Mouse (Mus musculus) cerebellum, adult 8-10 months (tissue): ENCODE results near the gene Ndufa9.

Source experiments
- DNase-seq: peaks from one replicate; pipeline ENCODE4 v3.0.0; 2022

Ndufa9 gene

DNA sequence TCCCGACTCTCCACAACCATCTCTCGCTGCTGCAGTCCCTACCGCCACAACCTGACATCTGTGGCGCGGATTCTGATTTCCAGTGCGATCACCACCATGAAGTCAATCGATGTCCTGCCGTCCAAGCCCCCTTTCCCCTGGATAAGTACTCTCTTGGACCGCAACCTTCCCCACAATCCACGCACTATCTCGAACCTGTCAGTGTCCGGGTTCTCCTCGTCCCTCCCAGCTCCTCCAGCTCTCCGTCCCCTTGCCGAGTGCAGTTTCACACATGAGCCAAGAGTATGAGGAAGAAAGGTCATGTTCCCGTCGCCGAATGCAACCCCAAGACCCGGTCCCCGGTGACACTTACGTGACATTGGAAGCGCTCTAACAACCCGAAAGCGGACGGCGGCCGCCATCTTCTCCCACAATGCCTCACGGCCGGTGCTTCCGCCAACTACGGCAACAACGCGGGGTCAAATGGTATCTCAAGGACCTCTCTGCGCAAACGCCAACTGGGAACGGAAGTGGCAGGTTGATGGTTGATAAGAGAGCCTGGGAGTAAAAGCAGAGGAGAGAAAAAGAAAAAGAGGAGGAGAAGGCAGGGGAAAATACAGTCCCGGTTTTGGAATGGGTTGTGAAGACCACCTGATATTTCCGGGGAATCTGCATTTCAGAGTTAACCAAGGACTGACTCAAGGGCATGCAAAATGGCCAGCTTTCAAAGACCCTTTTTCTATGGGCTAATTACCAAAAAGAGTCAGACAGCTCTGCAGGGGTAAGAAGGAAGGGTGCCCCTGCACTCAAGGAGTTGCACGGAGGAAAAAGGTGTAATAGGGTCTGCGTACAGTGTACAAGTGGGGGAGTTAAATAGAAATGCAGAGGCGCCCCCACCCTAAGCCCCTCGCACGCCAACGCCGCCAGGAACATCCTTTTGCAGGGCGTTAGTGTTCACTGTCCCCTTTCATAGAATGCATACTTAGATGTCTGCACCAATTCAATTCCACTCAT lies at the start of gene Ndufa9:
Ndufa9 (minus strand) TSS at position 425 of the 993 bp plus-strand sequence.
- peak; percentile 97 for DNase-seq

- DNase-seq: no peak
Measured at GRCm38 (mm10) chr6:126877118-126877517, 28.2 kb upstream of the Ndufa9 start.

GRCm38 (mm10) chr6:126852881-126853280 lies 3.9 kb upstream of the Ndufa9 start, which contains the start of gene Akap3:
Gene Akap3 (plus strand): TSS chr6:126853098.
- no peak for DNase-seq

- DNase-seq: no peak
Measured at GRCm38 (mm10) chr6:126836628-126837027, 12.3 kb downstream of the Ndufa9 start.

- no peak for DNase-seq
Measured at GRCm38 (mm10) chr6:126823087-126823486, 25.8 kb downstream of the Ndufa9 start.

GRCm38 (mm10) chr6:126816338-126816737 lies 32.6 kb downstream of the Ndufa9 start:
- no peak for DNase-seq

DNA sequence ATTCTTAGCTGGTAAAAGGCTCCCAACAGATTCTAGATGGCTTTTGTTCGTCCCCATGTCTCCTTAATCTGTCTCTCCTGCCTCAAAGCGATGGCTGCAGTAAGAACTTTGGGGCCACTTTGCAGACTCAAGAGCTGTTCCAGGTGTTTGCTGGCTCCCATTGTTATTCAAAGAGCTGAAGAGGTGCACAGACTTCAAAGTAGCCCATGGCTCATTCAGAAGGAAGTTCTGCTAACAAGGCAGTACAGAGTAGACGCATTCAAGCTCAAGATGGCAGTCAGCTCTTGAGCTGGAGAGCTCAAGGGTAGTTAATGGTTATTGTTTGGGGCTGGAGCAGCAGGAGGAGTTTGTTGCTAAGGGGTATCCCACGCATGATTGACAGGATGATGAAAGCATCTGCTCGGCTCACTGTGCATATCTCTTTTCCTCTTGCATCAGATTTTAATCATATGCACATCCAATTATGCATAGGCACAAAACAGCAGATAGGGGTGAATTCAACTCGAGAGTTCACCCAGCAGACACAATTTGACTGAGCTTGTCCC lies 33.7 kb downstream of the Ndufa9 start:
- DNase-seq: no peak

GRCm38 (mm10) chr6:126811481-126811880 lies 37.5 kb downstream of the Ndufa9 start:
- no peak for DNase-seq

GRCm38 (mm10) chr6:126808561-126808960 lies 40.4 kb downstream of the Ndufa9 start:
- no peak for DNase-seq

DNA sequence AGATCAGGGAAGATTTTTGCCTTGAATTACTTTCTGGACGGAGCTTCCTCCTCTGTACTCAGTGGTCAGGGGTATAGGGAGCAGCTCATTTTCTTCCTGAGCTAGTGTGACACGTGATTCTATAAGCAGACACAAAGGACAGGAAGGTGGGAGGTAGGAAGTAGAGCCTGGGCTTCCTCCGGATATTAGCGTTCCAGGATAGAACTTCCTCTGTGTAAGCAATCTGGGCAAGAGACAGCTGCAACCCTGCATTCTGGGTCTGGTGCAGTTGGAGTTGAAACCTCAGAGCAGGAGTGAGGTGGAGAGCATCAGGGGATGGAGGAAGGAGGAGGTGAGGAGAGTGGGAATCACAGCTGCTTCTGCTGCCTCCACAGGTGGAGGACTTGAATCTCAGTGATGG lies 40.8 kb downstream of the Ndufa9 start:
- DNase-seq: no peak

- no peak for DNase-seq
Measured at GRCm38 (mm10) chr6:126806783-126807182, 42.2 kb downstream of the Ndufa9 start.

- no peak for DNase-seq
Measured at GRCm38 (mm10) chr6:126802946-126803345, 46.0 kb downstream of the Ndufa9 start.

GRCm38 (mm10) chr6:126794751-126795150 lies 54.2 kb downstream of the Ndufa9 start:
- no peak for DNase-seq

GRCm38 (mm10) chr6:126793689-126794088 lies 55.2 kb downstream of the Ndufa9 start:
- DNase-seq: no peak

DNA sequence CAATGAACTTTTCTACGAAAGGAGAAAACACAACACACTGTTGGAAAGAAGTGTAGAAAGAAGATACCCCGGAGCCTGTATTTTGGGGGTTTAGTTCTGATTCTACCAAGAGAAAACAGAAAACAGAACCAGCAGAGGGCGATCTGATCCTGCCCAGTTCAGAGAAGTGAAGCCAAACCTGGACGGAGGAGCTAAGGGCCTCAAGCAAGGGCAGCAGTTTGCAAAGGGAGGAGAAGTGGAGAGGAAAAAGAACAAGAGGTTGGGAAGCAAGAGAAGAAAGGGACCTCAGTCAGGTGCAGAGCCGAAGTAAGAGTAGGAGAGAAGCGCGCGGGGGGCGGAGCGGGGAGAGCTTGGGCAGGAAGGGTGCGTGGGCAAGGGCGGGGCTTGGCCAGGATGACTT lies 57.0 kb downstream of the Ndufa9 start:
- DNase-seq: no peak

DNA sequence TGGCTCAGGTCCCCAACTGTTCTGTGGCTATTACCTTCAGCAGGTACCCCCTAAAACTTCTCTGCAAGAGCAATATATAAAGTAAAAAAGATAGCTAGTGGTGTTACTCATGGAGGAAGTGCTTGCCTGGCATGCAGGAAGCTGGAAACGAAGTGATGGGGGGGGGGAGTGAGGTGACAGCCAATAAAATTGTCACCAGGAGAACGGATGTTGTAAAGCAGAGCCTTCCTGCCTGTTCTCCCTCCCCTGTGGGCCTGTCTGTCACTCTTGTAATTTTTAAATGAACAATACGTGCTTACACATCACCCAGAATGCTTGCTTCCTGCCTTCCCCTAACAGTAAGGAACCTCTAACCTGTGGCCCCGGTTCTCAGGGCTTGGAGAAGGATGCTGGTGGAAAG lies 57.4 kb downstream of the Ndufa9 start:
- DNase-seq: no peak

DNA sequence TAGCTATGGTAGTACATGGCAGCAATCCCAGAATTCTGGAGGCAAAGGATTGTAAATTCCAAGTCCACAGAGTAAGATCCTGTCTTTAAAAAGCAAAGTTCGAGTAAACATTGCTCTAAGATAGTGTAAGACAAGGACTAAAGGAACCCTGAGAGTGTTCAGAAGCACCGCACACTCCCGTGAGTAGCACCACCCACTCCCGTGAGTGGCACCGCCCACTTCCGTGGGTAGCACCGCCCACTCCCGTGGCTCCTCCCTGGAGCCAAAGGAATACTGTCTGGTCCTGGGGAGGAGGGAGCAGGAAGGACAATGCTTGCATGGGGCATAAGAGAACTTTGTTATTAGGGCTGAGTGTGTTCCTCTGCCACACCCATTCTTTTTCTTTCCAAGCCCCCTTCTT lies 60.1 kb downstream of the Ndufa9 start:
- DNase-seq: no peak

DNA sequence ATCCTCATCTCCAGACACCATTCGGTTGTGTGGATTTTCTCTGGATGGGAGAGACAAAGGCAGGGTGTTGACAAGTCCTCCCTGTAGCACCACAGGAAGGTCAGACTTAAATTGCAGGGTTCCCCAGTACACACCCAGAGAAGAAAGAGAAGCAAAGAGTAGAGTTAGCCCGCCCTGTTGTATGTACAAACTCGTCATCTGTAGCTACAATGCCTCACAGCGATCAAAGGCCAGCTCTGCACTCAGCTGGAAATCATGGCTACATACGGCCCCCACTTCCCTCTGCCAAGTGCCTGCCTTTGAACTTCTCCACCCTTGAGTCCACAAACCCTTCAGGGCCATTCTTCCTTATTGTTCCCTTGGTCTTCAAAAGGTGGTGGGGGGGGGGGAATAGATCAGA lies 64.7 kb downstream of the Ndufa9 start:
- no peak for DNase-seq

DNA sequence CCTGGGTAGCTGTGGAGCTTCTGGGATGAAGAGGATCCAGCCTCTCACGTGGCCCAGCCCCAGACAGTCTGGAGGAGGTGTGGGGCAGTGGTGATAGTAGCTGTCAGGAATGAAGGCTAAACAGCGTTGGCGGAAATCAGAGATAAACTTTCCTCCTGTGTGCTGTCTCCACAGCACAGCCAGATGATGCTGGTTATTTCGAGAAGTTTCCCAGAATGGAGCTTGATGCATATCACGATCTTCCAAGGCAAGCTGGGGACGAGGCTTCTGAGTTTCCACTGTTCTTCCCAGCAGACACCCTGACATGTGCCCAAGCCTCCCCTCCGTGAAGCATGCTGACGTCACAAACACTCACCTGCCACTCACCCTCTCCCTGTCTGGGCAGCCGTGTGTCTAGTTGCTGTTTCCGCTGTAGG lies 65.3 kb downstream of the Ndufa9 start:
- no peak for DNase-seq

DNA sequence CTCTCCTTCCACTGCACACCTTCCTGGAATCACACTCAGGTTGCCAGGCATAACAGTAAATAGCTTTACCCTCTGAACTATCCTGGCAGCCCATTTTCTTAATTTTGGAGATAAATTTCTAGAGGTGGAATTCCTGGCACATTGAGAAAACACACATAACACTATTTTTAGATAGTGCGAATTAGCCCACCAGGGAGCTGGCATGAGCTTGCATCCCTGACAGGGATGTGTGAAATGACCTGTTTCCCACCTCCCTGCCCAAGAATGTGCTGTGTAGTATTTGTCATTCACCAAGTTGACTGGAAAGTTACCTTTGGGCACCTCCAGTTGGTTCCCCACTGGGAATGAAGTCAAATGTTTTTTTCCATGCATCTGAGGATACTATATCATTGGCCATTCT lies 65.9 kb downstream of the Ndufa9 start:
- no peak for DNase-seq

DNA sequence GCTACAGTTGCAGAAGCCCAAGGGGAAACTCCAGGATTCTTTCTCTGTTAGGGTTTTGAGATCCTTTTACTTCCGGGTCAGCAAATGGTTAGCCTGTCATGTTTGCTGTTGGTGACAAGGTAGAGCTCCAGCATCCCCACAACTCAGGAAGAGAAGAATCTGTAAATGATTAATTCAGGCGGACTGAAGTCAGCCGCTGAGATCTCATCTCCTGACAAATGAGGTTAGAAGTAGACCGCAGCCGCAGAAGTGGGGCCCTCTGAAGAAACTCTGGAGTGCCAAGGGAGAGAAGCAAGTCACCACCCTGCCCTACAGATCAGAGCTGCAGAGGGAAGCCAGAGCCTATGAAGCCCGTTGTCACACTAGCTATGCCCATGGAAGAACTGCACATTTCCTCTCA lies 71.0 kb downstream of the Ndufa9 start:
- DNase-seq: no peak

DNA sequence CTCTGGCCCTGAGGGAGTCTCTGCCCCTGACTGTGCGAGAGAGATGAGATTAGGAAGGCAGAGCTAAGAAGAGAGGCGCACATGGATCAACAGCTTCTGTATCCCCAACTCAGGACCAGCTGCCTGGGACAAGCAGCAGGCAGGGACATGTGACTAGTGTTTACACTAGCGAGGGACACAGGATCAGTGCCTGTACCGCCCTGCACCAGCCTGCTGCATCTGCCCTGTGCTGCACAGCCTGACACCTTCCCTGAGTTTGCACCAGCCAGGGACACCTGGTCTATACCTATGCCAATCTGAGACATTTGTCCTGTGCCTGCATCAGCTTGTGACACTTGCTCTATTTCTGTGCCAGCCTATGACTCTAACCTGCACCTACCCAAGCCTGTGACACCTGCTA lies 75.1 kb downstream of the Ndufa9 start:
- DNase-seq: no peak

GRCm38 (mm10) chr6:126772326-126772725 lies 76.6 kb downstream of the Ndufa9 start:
- DNase-seq: no peak
